Mouse (Mus musculus) lung, postnatal 0 days (tissue): Measurements from ENCODE around the gene Cd44.

Experiments
- CTCF ChIP-seq: IDR thresholded peaks from 2 replicates; pipeline ENCODE4 v1.5.1; 2016; ENCODE audit warnings: antibody characterized with exemption, mild to moderate bottlenecking
- EP300 ChIP-seq: IDR thresholded peaks from 2 replicates; pipeline ENCODE4 v1.6.1; 2016; ENCODE audit warnings: antibody characterized with exemption, mild to moderate bottlenecking, control low read depth

DNA sequence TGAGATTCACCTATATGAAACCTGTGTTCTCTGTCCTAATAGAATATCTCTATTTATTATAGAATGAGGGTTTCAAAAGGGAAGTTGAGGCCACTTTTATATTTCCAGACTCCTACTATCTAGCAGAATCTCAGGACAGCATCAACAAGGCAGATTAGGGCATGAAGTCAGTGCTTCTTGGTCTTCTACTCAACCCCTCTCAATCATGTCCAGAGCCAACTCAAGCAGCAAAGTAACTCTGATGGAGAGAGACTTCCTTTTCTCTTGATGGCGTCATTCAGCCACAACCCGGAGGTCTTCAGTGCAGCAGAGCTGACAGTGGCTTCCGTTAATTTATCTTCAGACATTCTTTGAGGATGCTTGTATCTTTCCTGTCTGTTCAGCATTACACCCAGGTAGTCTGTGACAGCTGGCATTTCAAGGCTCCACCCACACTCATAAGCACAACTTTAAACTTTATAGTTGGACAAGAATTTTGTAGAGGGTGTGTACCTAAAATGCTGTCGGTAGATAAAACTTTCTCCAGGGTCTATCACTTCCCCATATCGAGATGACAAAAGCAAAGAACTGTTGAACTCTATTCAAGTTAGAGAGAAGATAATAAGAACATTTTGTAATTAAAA, 52.5 kb downstream of the Cd44 start:
- no peak for TF ChIP-seq CTCF
- no peak for TF ChIP-seq EP300
